Mouse (Mus musculus) forebrain, embryonic 16.5 days (tissue): Measurements from ENCODE around the gene Ankle1. TPM values are rescaled to one million over a fixed set of nuclear protein-coding genes. Genes with fewer than 3 reads are reported as not detected.

Experiments used
- polyA plus RNA-seq: library from polyadenylated mRNA; unstranded; fragments of >200 nt; fragmentation: Nextera tagmentation; extraction: Ambion mirVana; gene quantifications from 2 replicates; pipeline ENCODE4 v1.2.1, GENCODE M21; 2015

The Ankle1 gene
- polyA plus RNA-seq, 1 experiment from 2014 or later, result 18.9 TPM

Other genes with a start within 250 kb of the Ankle1 start
- gene Myo9b, start 133.3 kb upstream of the Ankle1 start, polyA plus RNA-seq, result 19.8 and 23.9 TPM in 2 replicates
- gene Haus8, start 133.1 kb upstream of the Ankle1 start, polyA plus RNA-seq, result 53.2 and 56.0 TPM in 2 replicates
- 100 and 115 TPM in 2 replicates for gene Use1, start 39.2 kb upstream of the Ankle1 start, polyA plus RNA-seq
- 7.8 and 8.0 TPM in 2 replicates for gene Ocel1, start 34.7 kb upstream of the Ankle1 start, polyA plus RNA-seq
- gene Nr2f6, start 24.1 kb upstream of the Ankle1 start, polyA plus RNA-seq, result 11.8 and 13.2 TPM in 2 replicates
- gene Ushbp1, start 10.2 kb upstream of the Ankle1 start, polyA plus RNA-seq, result 6.1 and 6.9 TPM in 2 replicates
- 103 and 105 TPM in 2 replicates for gene Babam1, start 9.1 kb upstream of the Ankle1 start, polyA plus RNA-seq
- 113 and 127 TPM in 2 replicates for gene Abhd8, start 57.6 kb downstream of the Ankle1 start, polyA plus RNA-seq
- 173 and 178 TPM in 2 replicates for gene Mrpl34, start 58.9 kb downstream of the Ankle1 start, polyA plus RNA-seq
- gene Dda1, start 63.2 kb downstream of the Ankle1 start, polyA plus RNA-seq, result 218 and 236 TPM in 2 replicates
- gene Ano8, start 80.0 kb downstream of the Ankle1 start, polyA plus RNA-seq, result 4.1 and 4.4 TPM in 2 replicates
- 12.1 and 12.6 TPM in 2 replicates for gene Gtpbp3, start 82.1 kb downstream of the Ankle1 start, polyA plus RNA-seq
- gene Plvap, start 105.7 kb downstream of the Ankle1 start, polyA plus RNA-seq, result 3.5 and 4.4 TPM in 2 replicates
- gene Ccdc194, start 119.7 kb downstream of the Ankle1 start, polyA plus RNA-seq, result 0.26 TPM in 1 of 2 replicates, not detected in the other
- gene Bst2, start 131.4 kb downstream of the Ankle1 start, polyA plus RNA-seq, result 4.7 and 7.5 TPM in 2 replicates
- 52.8 and 65.3 TPM in 2 replicates for gene Mvb12a, start 136.9 kb downstream of the Ankle1 start, polyA plus RNA-seq
- 0.15 and 0.16 TPM in 2 replicates for gene Tmem221, start 152.9 kb downstream of the Ankle1 start, polyA plus RNA-seq
- not detected in 2 replicates for gene Nxnl1, start 160.6 kb downstream of the Ankle1 start, polyA plus RNA-seq
- 74.6 and 75.9 TPM in 2 replicates for gene Slc27a1, start 162.9 kb downstream of the Ankle1 start, polyA plus RNA-seq
- 167 and 189 TPM in 2 replicates for gene Pgls, start 186.2 kb downstream of the Ankle1 start, polyA plus RNA-seq
- gene Fam129c, start 191.6 kb downstream of the Ankle1 start, polyA plus RNA-seq, result 6.2 and 8.4 TPM in 2 replicates
- gene Colgalt1, start 205.0 kb downstream of the Ankle1 start, polyA plus RNA-seq, result 60.4 and 63.6 TPM in 2 replicates